Mouse (Mus musculus): Measurements from ENCODE around the gene Zfp940.
A peak's percentile ranks its signal among the peaks of the same experiment; 100 is the strongest.
"Not testable (repeated sequence)": the region's sequence is repeated elsewhere in the genome, so short reads cannot be mapped to it uniquely, and the experiment has no call there.

Gene Zfp940

GRCm38 (mm10) chr7:29853219-29853842 is at the start of gene Zfp940:
Gene Zfp940 (minus strand): TSS chr7:29853669.
- peak; percentile 60 for DNase-seq (ENCODE audit: low spot score)

DNA sequence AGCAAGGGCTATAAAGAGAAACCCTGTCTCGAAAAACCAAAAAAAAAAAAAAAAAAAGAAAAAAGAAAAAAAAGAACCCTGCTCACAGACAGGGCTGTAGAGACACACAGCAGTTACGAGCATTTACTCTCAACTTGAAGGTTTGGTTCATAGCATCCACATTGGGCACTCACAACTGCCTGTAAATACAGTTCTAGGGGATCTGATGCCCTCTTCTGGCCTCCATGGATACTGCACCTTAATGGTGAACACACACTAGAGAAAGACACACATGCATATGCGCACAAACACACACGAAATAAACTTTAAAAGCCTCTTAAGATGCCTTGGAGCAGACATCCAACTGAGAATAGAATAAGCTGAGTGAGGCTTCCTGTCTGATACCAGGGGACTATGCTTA is 44.9 kb upstream of the Zfp940 start:
- DNase-seq (ENCODE audit: low spot score) = no peak

DNA sequence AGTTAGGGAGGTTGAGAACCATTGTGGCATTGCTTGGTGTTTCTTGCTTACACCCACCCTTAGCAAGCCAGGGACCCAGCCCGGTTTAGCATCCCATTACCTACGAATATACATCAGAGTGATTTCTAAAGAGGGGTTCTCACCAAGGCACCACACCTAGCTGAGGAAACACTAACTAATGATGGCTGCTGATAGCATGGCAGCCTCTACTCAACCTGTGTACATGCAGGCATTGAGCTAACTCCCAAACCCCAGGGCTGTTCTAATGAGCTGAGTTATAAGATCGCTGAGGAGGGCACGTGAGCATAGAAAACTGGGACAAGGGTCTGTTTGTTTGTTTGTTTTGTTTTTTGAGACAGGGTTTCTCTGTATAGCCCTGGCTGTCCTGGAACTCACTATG is 39.3 kb upstream of the Zfp940 start:
- DNase-seq (ENCODE audit: low spot score) = no peak

GRCm38 (mm10) chr7:29890501-29890900 is 37.0 kb upstream of the Zfp940 start:
- no peak for DNase-seq (ENCODE audit: low spot score)

DNA sequence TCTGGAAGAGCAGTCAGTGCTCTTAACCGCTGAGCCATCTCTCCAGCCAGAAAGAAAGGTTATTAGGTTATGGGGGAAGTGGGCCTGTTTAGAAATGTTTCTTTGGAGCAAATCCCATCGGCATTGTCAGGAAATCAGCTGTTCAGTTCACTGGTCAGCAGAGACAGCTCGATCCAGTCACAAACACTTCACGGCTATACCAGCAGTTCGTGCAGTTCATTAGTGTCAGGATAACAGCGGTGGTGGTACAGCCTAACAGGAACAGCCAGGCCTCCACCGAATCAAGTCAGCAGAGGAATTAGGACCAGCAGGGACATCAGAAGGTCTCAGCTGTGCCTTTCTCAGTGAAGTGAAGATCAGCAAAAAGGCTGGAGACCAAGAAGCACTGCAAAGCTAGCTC is 27.4 kb upstream of the Zfp940 start:
- no peak for DNase-seq (ENCODE audit: low spot score)

GRCm38 (mm10) chr7:29880056-29880455 is 26.6 kb upstream of the Zfp940 start:
- DNase-seq (ENCODE audit: low spot score) = no peak

DNA sequence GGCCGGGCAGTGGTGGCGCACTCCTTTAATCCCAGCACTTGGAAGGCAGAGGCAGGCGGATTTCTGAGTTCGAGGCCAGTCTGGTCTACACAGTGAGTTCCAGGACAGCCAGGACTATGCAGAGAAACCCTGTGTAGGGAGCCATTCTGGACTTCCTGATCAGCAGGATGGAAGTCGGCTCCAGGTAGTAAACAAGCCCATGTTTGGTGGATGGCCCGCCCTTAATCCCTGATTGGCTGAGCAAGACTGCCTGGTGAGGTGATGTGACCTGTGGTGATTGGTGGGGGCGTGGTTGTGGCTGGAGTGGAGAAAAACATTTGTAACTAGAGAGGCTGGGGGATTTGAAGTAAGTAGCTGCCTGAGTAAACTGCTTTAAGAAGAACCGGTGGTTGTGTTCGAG is 24.1 kb upstream of the Zfp940 start:
- DNase-seq (ENCODE audit: low spot score) = not testable (repeated sequence)

DNA sequence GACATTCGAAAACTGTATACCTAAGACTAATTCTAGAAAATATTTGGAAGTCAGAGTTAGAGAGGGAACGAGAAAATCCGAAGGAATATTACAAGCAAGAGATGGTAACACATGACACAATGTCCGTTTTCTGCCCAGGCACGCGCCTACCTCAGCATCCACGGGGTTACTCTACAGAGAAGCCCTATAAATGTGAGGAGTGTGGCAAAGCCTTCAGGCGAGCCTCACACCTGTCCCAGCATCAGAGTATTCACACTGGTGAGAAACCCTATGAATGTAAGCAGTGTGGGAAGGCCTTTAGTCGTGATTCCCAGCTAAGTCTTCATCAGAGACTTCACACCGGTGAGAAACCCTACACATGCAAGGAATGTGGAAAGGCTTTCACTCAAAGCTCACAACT is 20.8 kb upstream of the Zfp940 start:
- no peak for DNase-seq (ENCODE audit: low spot score)

- no peak for DNase-seq (ENCODE audit: low spot score)
Observed at GRCm38 (mm10) chr7:29861660-29862059, 8.2 kb upstream of the Zfp940 start.

- DNase-seq (ENCODE audit: low spot score) = peak; percentile 86
Observed at GRCm38 (mm10) chr7:29859532-29860517, 6.4 kb upstream of the Zfp940 start, which contains the start of gene Zfp420. Gene Zfp420 (plus strand): TSS chr7:29859979.

DNA sequence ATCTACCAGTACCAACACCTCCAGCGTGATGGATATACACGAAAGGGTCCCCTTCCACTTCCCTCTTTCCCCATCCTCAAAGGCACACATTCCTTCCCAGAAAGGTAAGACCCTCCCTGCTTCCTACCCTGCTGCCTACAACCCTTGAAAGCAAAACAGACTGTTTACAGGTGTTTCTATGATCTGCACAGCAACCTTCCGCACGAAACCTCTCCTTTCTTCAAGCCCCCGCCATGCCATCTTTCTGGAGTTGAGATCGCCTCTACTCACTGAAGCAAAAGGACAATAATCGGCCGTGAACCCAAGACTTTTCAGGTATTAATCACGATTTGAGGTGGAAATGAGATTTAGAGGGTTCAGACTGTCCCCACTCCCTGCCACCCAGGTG is 644 bp downstream of the Zfp940 start:
- no peak for DNase-seq (ENCODE audit: low spot score)

- no peak for DNase-seq (ENCODE audit: low spot score)
Observed at GRCm38 (mm10) chr7:29844616-29845015, 8.9 kb downstream of the Zfp940 start.

DNA sequence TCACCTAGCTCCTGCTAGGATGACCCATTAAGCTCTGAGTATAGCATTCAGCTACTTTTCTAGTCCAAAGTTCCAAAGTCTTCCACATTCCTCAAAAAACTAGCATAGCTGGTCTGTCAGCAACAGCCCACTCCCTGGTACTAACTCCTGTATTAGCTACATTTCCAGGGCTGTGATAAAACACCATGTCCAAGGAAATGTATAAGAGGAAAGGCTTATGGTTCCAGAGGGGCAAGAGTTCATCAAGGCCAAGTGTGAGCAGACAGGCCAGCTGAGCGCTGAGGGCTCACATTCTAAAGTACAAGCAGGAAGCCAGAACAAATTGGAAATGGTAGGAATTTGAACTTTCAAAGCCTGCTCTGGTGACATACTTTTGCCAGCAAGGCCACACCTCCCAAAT is 11.4 kb downstream of the Zfp940 start:
- no peak for DNase-seq (ENCODE audit: low spot score)

GRCm38 (mm10) chr7:29839256-29839655 is 14.2 kb downstream of the Zfp940 start:
- no peak for DNase-seq (ENCODE audit: low spot score)

GRCm38 (mm10) chr7:29836816-29837215 is 16.7 kb downstream of the Zfp940 start:
- no peak for DNase-seq (ENCODE audit: low spot score)

GRCm38 (mm10) chr7:29829804-29830203 is 23.7 kb downstream of the Zfp940 start:
- no peak for DNase-seq (ENCODE audit: low spot score)

DNA sequence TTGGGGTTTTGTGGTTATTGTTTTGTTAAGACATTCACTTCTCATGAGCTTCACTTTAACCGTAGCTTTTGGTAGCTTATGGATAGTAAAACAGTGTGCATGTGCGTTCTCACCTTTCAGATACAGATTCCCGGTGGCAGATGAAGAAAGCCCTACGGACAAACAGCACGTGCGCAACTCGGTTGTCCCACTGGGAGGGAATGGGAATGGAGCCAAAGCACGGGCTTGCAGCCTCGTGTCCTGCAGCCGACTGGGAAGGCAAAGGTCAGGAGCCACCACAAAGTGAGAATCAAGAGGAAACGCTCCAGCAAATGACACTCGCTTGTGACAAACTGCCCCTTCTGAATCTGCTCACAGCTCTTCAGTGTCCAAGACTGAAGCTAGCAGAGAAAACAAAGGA is 25.5 kb downstream of the Zfp940 start:
- DNase-seq (ENCODE audit: low spot score) = no peak

GRCm38 (mm10) chr7:29818619-29819254 is 34.7 kb downstream of the Zfp940 start:
- DNase-seq (ENCODE audit: low spot score) = peak; percentile 27

DNA sequence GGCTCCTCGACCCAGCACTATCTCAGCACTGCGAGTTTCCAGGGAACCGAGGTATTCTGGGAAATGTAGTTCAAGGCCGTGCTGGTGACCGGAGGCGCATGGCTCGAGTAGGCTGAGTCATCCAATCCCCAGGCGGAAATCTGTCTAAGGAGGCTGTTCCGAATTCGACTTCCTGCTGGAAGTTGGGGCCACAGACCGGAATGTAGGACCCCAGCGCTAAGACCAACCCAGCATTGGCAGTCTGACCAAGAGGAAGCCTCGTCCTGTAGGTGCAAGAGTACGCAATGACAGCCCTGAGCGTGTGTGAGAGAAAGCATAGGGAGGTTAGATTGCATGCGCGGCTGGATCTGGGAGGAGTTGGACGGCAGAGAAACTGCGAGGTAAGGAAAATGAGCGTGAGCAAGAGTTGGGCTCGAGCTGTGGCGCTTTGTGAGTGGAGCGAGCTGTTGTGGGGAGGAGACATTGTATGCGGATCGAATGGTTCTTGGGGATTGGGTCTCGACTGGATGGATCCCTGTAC is 37.5 kb downstream of the Zfp940 start, which contains the start of gene Zfp790:
Gene Zfp790 (plus strand): TSS at position 205 of the 520 bp plus-strand sequence.
- DNase-seq (ENCODE audit: low spot score) = peak; percentile 86

DNA sequence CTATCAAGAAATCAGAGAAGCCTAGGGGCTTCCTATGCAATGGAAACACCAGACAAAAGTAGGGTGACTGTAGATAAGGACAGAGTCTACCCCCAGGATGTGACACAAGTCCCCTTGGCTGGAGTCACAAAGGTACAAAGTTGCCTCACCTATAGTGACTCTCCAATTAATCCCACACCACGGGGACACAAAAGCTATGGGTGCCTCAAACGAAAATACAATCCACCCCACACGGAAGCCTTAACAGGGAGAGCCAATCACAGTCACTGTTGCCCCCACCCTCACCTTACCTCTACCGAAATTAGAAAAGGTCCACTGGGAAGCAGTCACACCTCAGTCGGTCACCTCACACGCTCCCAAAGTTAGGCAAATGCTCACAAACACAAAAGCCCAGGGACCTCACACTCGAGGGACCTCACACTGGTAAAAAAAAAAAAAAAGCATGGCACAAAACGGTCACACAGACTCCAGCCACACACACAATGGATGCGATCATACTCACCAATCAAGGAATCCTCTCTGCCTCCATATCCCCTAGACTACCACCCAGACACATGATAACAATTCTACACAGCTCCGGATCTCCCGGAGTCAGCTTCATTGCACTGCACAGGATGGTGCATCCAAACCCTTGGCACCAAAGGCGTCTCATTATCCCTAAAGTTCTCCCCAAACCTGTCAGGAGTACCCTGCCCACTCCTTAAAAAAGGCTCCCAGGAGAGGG is 38.2 kb downstream of the Zfp940 start:
- no peak for DNase-seq (ENCODE audit: low spot score)

- no peak for DNase-seq (ENCODE audit: low spot score)
Observed at GRCm38 (mm10) chr7:29814381-29814780, 39.1 kb downstream of the Zfp940 start.

- no peak for DNase-seq (ENCODE audit: low spot score)
Observed at GRCm38 (mm10) chr7:29812244-29812643, 41.2 kb downstream of the Zfp940 start.
